Mouse (Mus musculus): ENCODE data around the gene Fbxw7. TPM values are rescaled to one million over a fixed set of nuclear protein-coding genes. Genes with fewer than 3 reads are reported as not detected.

Fbxw7 gene
- polyA plus RNA-seq (2014; fragmentation: Nextera tagmentation; extraction: Ambion mirVana): 8.2 and 8.9 TPM in 2 replicates

- Histone ChIP-seq H3K4me2 (ENCODE audit: low read length) (peak within 1 kb of the TSS; percentile 93), H3K9ac (ENCODE audit: low read length) (peak within 1 kb of the TSS; percentile 86), H3K36me3 (ENCODE audit: control insufficient read depth, insufficient read depth, low read length) (peaks cover 4% of the 10 kb centered on the region; the same call in 1 of the 2 replicates), H3K27me3 (ENCODE audit: control insufficient read depth, insufficient read depth, low read length) (no peaks in the 10 kb centered on the region), H3K4me1 (ENCODE audit: control insufficient read depth in 2 of 2, insufficient read depth in 2 of 2, low read length in 2 of 2) (peaks cover 2 to 18% of the 10 kb centered on the region in 2 experiments; a peak in 2 of 4 replicates), H3K9me3 (ENCODE audit: control insufficient read depth, low read length) (no peaks in the 10 kb centered on the region), H3K4me3 (ENCODE audit: control insufficient read depth in 1 of 2, insufficient read depth in 1 of 2, low read depth in 1 of 2, low read length in 2 of 2) (peak within 1 kb of the TSS; percentile 74 to 90), H3K27ac (replicated peaks in 1 of 2; ENCODE audit: control insufficient read depth in 1 of 2, insufficient read depth in 1 of 2, low read depth in 2 of 2, low read length in 2 of 2) (peak within 1 kb of the TSS; percentile 80 to 95)
- peak; percentile 27 for ATAC-seq (ENCODE audit: insufficient number of reproducible peaks, insufficient read depth, low FRiP score, low read depth)
- WGBS: under 1% methylated on average over 65 of the region's 76 CpGs
These were observed at the start of gene Fbxw7 for GRCm38 (mm10) chr3:84814762-84815381. Fbxw7 (plus strand) TSS chr3:84815268.

- WGBS: 86% methylated on average over 4 of the region's 4 CpGs
- no peak overlapping the region for H3K27ac ChIP-seq (replicated peaks in 1 of 2; ENCODE audit: control insufficient read depth in 1 of 2, insufficient read depth in 1 of 2, low read depth in 2 of 2, low read length in 2 of 2)
- ATAC-seq (ENCODE audit: insufficient number of reproducible peaks, insufficient read depth, low FRiP score, low read depth): no peak
These were observed 46.1 kb upstream of the Fbxw7 start for GRCm38 (mm10) chr3:84768940-84769339.

GRCm38 (mm10) chr3:84769411-84769810, 45.7 kb upstream of the Fbxw7 start:
- H3K4me2 ChIP-seq (ENCODE audit: low read length): no peak overlapping the region
- no peak overlapping the region for H3K4me3 ChIP-seq (ENCODE audit: control insufficient read depth in 1 of 2, insufficient read depth in 1 of 2, low read depth in 1 of 2, low read length in 2 of 2)

More at GRCm38 (mm10) chr3:84768940-84769339, 46.1 kb upstream of the Fbxw7 start:
- no peaks in the 10 kb centered on the region for H3K9me3 ChIP-seq (ENCODE audit: control insufficient read depth, low read length)
- H3K27me3 ChIP-seq (ENCODE audit: control insufficient read depth, insufficient read depth, low read length): no peaks in the 10 kb centered on the region
- H3K36me3 ChIP-seq (ENCODE audit: control insufficient read depth, insufficient read depth, low read length): no peaks in the 10 kb centered on the region
- 0 out of 4 replicates have a peak, but pooled peaks cover 0 to 2% of the 10 kb centered on the region in 2 experiments for H3K4me1 ChIP-seq (ENCODE audit: control insufficient read depth in 2 of 2, insufficient read depth in 2 of 2, low read length in 2 of 2)
- no peak overlapping the region for H3K9ac ChIP-seq (ENCODE audit: low read length)
- H3K4me2 ChIP-seq (ENCODE audit: low read length): no peak overlapping the region
- H3K4me3 ChIP-seq (ENCODE audit: control insufficient read depth in 1 of 2, insufficient read depth in 1 of 2, low read depth in 1 of 2, low read length in 2 of 2): no peak overlapping the region

GRCm38 (mm10) chr3:84770518-84770917, 44.5 kb upstream of the Fbxw7 start:
- Histone ChIP-seq H3K4me1 (ENCODE audit: control insufficient read depth in 2 of 2, insufficient read depth in 2 of 2, low read length in 2 of 2) (0 out of 4 replicates have a peak, but pooled peaks cover 0 to 2% of the 10 kb centered on the region in 2 experiments), H3K4me2 (ENCODE audit: low read length) (no peak overlapping the region), H3K4me3 (ENCODE audit: control insufficient read depth in 1 of 2, insufficient read depth in 1 of 2, low read depth in 1 of 2, low read length in 2 of 2) (no peak overlapping the region), H3K36me3 (ENCODE audit: control insufficient read depth, insufficient read depth, low read length) (no peaks in the 10 kb centered on the region), H3K27me3 (ENCODE audit: control insufficient read depth, insufficient read depth, low read length) (no peaks in the 10 kb centered on the region), H3K27ac (replicated peaks in 1 of 2; ENCODE audit: control insufficient read depth in 1 of 2, insufficient read depth in 1 of 2, low read depth in 2 of 2, low read length in 2 of 2) (no peak overlapping the region), H3K9me3 (ENCODE audit: control insufficient read depth, low read length) (no peaks in the 10 kb centered on the region), H3K9ac (ENCODE audit: low read length) (no peak overlapping the region)
- ATAC-seq (ENCODE audit: insufficient number of reproducible peaks, insufficient read depth, low FRiP score, low read depth): no peak
- WGBS: 89% methylated on average over 6 of the region's 6 CpGs

More at GRCm38 (mm10) chr3:84769411-84769810, 45.7 kb upstream of the Fbxw7 start:
- H3K27ac ChIP-seq (replicated peaks in 1 of 2; ENCODE audit: control insufficient read depth in 1 of 2, insufficient read depth in 1 of 2, low read depth in 2 of 2, low read length in 2 of 2): no peak overlapping the region
- H3K36me3 ChIP-seq (ENCODE audit: control insufficient read depth, insufficient read depth, low read length): no peaks in the 10 kb centered on the region
- no peak for ATAC-seq (ENCODE audit: insufficient number of reproducible peaks, insufficient read depth, low FRiP score, low read depth)
- 0 out of 4 replicates have a peak, but pooled peaks cover 0 to 2% of the 10 kb centered on the region in 2 experiments for H3K4me1 ChIP-seq (ENCODE audit: control insufficient read depth in 2 of 2, insufficient read depth in 2 of 2, low read length in 2 of 2)
- H3K9me3 ChIP-seq (ENCODE audit: control insufficient read depth, low read length): no peaks in the 10 kb centered on the region
- no peaks in the 10 kb centered on the region for H3K27me3 ChIP-seq (ENCODE audit: control insufficient read depth, insufficient read depth, low read length)
- WGBS: 64% methylated on average over 6 of the region's 6 CpGs
- H3K9ac ChIP-seq (ENCODE audit: low read length): no peak overlapping the region

- no peak overlapping the region for H3K9ac ChIP-seq (ENCODE audit: low read length)
- H3K4me3 ChIP-seq (ENCODE audit: control insufficient read depth in 1 of 2, insufficient read depth in 1 of 2, low read depth in 1 of 2, low read length in 2 of 2): no peak overlapping the region
- H3K27me3 ChIP-seq (ENCODE audit: control insufficient read depth, insufficient read depth, low read length): no peaks in the 10 kb centered on the region
- no peaks in the 10 kb centered on the region for H3K9me3 ChIP-seq (ENCODE audit: control insufficient read depth, low read length)
- 18% methylated on average over 2 of the region's 2 CpGs for WGBS
- H3K4me2 ChIP-seq (ENCODE audit: low read length): no peak overlapping the region
- ATAC-seq (ENCODE audit: insufficient number of reproducible peaks, insufficient read depth, low FRiP score, low read depth): no peak
- no peaks in the 10 kb centered on the region for H3K36me3 ChIP-seq (ENCODE audit: control insufficient read depth, insufficient read depth, low read length)
- no peak overlapping the region for H3K27ac ChIP-seq (replicated peaks in 1 of 2; ENCODE audit: control insufficient read depth in 1 of 2, insufficient read depth in 1 of 2, low read depth in 2 of 2, low read length in 2 of 2)
- 0 out of 4 replicates have a peak, but pooled peaks cover 0 to 2% of the 10 kb centered on the region in 2 experiments for H3K4me1 ChIP-seq (ENCODE audit: control insufficient read depth in 2 of 2, insufficient read depth in 2 of 2, low read length in 2 of 2)
These were observed 43.1 kb upstream of the Fbxw7 start for GRCm38 (mm10) chr3:84771980-84772379.

GRCm38 (mm10) chr3:84774246-84775066, 40.6 kb upstream of the Fbxw7 start:
- 0 out of 4 replicates have a peak, but pooled peaks cover 0 to under 1% of the 10 kb centered on the region in 2 experiments for H3K4me1 ChIP-seq (ENCODE audit: control insufficient read depth in 2 of 2, insufficient read depth in 2 of 2, low read length in 2 of 2)
- ATAC-seq (ENCODE audit: insufficient number of reproducible peaks, insufficient read depth, low FRiP score, low read depth): no peak
- whole genome bisulfite sequencing: 72% methylated on average over 8 of the region's 8 CpGs

GRCm38 (mm10) chr3:84775067-84775423, 40.0 kb upstream of the Fbxw7 start:
- Histone ChIP-seq H3K27me3 (ENCODE audit: control insufficient read depth, insufficient read depth, low read length) (no peaks in the 10 kb centered on the region), H3K9ac (ENCODE audit: low read length) (no peak overlapping the region), H3K4me1 (ENCODE audit: control insufficient read depth in 2 of 2, insufficient read depth in 2 of 2, low read length in 2 of 2) (no peaks in the 10 kb centered on the region), H3K36me3 (ENCODE audit: control insufficient read depth, insufficient read depth, low read length) (no peaks in the 10 kb centered on the region), H3K9me3 (ENCODE audit: control insufficient read depth, low read length) (no peaks in the 10 kb centered on the region), H3K4me2 (ENCODE audit: low read length) (no peak overlapping the region), H3K4me3 (ENCODE audit: control insufficient read depth in 1 of 2, insufficient read depth in 1 of 2, low read depth in 1 of 2, low read length in 2 of 2) (no peak overlapping the region), H3K27ac (replicated peaks in 1 of 2; ENCODE audit: control insufficient read depth in 1 of 2, insufficient read depth in 1 of 2, low read depth in 2 of 2, low read length in 2 of 2) (no peak overlapping the region)
- WGBS: 79% methylated on average over 6 of the region's 6 CpGs
- no peak for ATAC-seq (ENCODE audit: insufficient number of reproducible peaks, insufficient read depth, low FRiP score, low read depth)

More at GRCm38 (mm10) chr3:84774246-84775066, 40.6 kb upstream of the Fbxw7 start:
- H3K9ac ChIP-seq (ENCODE audit: low read length): no peak overlapping the region
- H3K27ac ChIP-seq (replicated peaks in 1 of 2; ENCODE audit: control insufficient read depth in 1 of 2, insufficient read depth in 1 of 2, low read depth in 2 of 2, low read length in 2 of 2): no peak overlapping the region
- H3K9me3 ChIP-seq (ENCODE audit: control insufficient read depth, low read length): no peaks in the 10 kb centered on the region
- no peak overlapping the region for H3K4me2 ChIP-seq (ENCODE audit: low read length)
- H3K27me3 ChIP-seq (ENCODE audit: control insufficient read depth, insufficient read depth, low read length): no peaks in the 10 kb centered on the region
- no peak overlapping the region for H3K4me3 ChIP-seq (ENCODE audit: control insufficient read depth in 1 of 2, insufficient read depth in 1 of 2, low read depth in 1 of 2, low read length in 2 of 2)
- no peaks in the 10 kb centered on the region for H3K36me3 ChIP-seq (ENCODE audit: control insufficient read depth, insufficient read depth, low read length)
